7 mouse cellular contexts compared by ENCODE assay signal in genomic region chr11:96872441-96873379, GRCm38 (mm10). TPM values are rescaled to one million over a fixed set of nuclear protein-coding genes. Genes with fewer than 3 reads are reported as not detected.
A peak's percentile ranks its signal among the peaks of the same experiment; 100 is the strongest.
DNase-seq lines count a peak whose midpoint lies in the region; ATAC-seq and TF ChIP-seq lines count a peak whose summit lies in the region.

No protein-coding gene starts in this region.

- H3K4me2 ChIP-seq in liver, postnatal 0 days (ENCODE audit: low read depth, low read length) = no peak overlapping the region
- H3K4me2 ChIP-seq in embryonic facial prominence, embryonic 14.5 days (ENCODE audit: low read depth, low read length) = peak overlapping the region; percentile 38
- H3K4me2 ChIP-seq in limb, embryonic 11.5 days (ENCODE audit: low read depth, severe bottlenecking) = peak overlapping the region; percentile 10

- H3K27ac ChIP-seq in liver, postnatal 0 days (ENCODE audit: low read depth) = no peak overlapping the region
- peak overlapping the region; percentile 74 for H3K27ac ChIP-seq in embryonic facial prominence, embryonic 14.5 days (replicated peaks; ENCODE audit: low read depth, low read length)
- H3K27ac ChIP-seq in limb, embryonic 11.5 days (replicated peaks; ENCODE audit: low read depth, low read length) = 0 out of 2 replicates have a peak overlapping the region, but pooled peaks have one; percentile 4

- 11% methylated on average over 24 of the region's 24 CpGs for WGBS in liver, postnatal 0 days (ENCODE audit: insufficient replicate concordance)
- 7% methylated on average over 21 of the region's 24 CpGs for WGBS in embryonic facial prominence, embryonic 14.5 days
- WGBS in limb, embryonic 11.5 days = 6% methylated on average over 24 of the region's 24 CpGs

- peaks cover 29% of the 10 kb centered on the region for H3K27me3 ChIP-seq in liver, postnatal 0 days (ENCODE audit: insufficient read depth, low read length)
- H3K27me3 ChIP-seq in embryonic facial prominence, embryonic 14.5 days (replicated peaks; ENCODE audit: control insufficient read depth, insufficient read depth, low read length) = 0 out of 2 replicates have a peak, but pooled peaks cover 3% of the 10 kb centered on the region
- no peaks in the 10 kb centered on the region for H3K27me3 ChIP-seq in limb, embryonic 11.5 days (ENCODE audit: control insufficient read depth, insufficient read depth, low read length)

- H3K9ac ChIP-seq in liver, postnatal 0 days (replicated peaks) = no peak overlapping the region
- H3K9ac ChIP-seq in embryonic facial prominence, embryonic 14.5 days (ENCODE audit: low read depth, low read length) = peak overlapping the region; percentile 51
- H3K9ac ChIP-seq in limb, embryonic 11.5 days (ENCODE audit: low read length) = peak overlapping the region; percentile 18

- TF ChIP-seq EP300 in liver, postnatal 0 days (IDR thresholded peaks at IDR 0.05; ENCODE audit: low read depth) = no peak

- H3K4me1 ChIP-seq in liver, postnatal 0 days (ENCODE audit: insufficient read depth) = no peaks in the 10 kb centered on the region; the same call in 1 of the 2 replicates
- H3K4me1 ChIP-seq in embryonic facial prominence, embryonic 14.5 days (ENCODE audit: control insufficient read depth, insufficient read depth, low read length) = peaks cover 31% of the 10 kb centered on the region
- peaks cover 29% of the 10 kb centered on the region for H3K4me1 ChIP-seq in limb, embryonic 11.5 days (ENCODE audit: control insufficient read depth, insufficient read depth, low read length)

- no peaks in the 10 kb centered on the region for H3K9me3 ChIP-seq in liver, postnatal 0 days (ENCODE audit: low read length)
- no peaks in the 10 kb centered on the region for H3K9me3 ChIP-seq in embryonic facial prominence, embryonic 14.5 days (ENCODE audit: control insufficient read depth, low read length)
- no peaks in the 10 kb centered on the region for H3K9me3 ChIP-seq in limb, embryonic 11.5 days (ENCODE audit: control insufficient read depth, low read length)

- DNase-seq in liver = peak; percentile 38
- no peak for DNase-seq in liver, postnatal 0 days
- DNase-seq in embryonic facial prominence, embryonic 14.5 days (ENCODE audit: low spot score) = peak; percentile 83
- DNase-seq in limb, embryonic 11.5 days (ENCODE audit: low spot score) = peak; percentile 64
- DNase-seq in retina, postnatal 1 day = peak; percentile 89
- no peak for DNase-seq in urinary bladder, postnatal 14 days (ENCODE audit: low spot score)
- no peak for DNase-seq in ovary, adult 18-20 months (ENCODE audit: low spot score)

- H3K36me3 ChIP-seq in liver, postnatal 0 days (replicated peaks; ENCODE audit: insufficient read depth, low read length) = no peaks in the 10 kb centered on the region
- no peaks in the 10 kb centered on the region for H3K36me3 ChIP-seq in embryonic facial prominence, embryonic 14.5 days (ENCODE audit: control insufficient read depth, insufficient read depth, low read length)
- H3K36me3 ChIP-seq in limb, embryonic 11.5 days (ENCODE audit: control insufficient read depth, insufficient read depth, low read length) = no peaks in the 10 kb centered on the region

- no peak for TF ChIP-seq CTCF in liver, postnatal 0 days (IDR thresholded peaks at IDR 0.05; ENCODE audit: low read depth)

- no peak for ATAC-seq in liver, postnatal 0 days
- peak; percentile 60 for ATAC-seq in embryonic facial prominence, embryonic 14.5 days (ENCODE audit: low read depth)
- ATAC-seq in limb, embryonic 11.5 days (ENCODE audit: insufficient number of reproducible peaks, low FRiP score, low TSS enrichment, low read depth) = no peak

- H3K4me3 ChIP-seq in liver, postnatal 0 days (ENCODE audit: low read depth, low read length) = no peak overlapping the region
- H3K4me3 ChIP-seq in embryonic facial prominence, embryonic 14.5 days (ENCODE audit: low read depth, low read length) = peak overlapping the region; percentile 10; the same call in 1 of the 2 replicates
- H3K4me3 ChIP-seq in limb, embryonic 11.5 days (ENCODE audit: low read depth, low read length) = no peak overlapping the region

RNA-seq across cellular contexts. Expression of gene Copz2, which starts 23.0 kb away (rescaled TPM):
- 51.0 and 55.5 TPM in 2 replicates for polyA plus RNA-seq in liver, postnatal 0 days (2015; fragmentation: Nextera tagmentation; extraction: Ambion mirVana)
- 228 and 237 TPM in 2 replicates for polyA plus RNA-seq in embryonic facial prominence, embryonic 14.5 days (2014; fragmentation: Nextera tagmentation; extraction: Ambion mirVana)
- 53.8 and 56.8 TPM in 2 replicates for polyA plus RNA-seq in limb, embryonic 11.5 days (2014; fragmentation: Nextera tagmentation; extraction: Ambion mirVana)

RNA-seq across cellular contexts. Expression of gene Nfe2l1, which starts 42.9 kb away (rescaled TPM):
- 17.6 and 22.1 TPM in 2 replicates for polyA plus RNA-seq in liver, postnatal 0 days (2015; fragmentation: Nextera tagmentation; extraction: Ambion mirVana)
- polyA plus RNA-seq in embryonic facial prominence, embryonic 14.5 days (2014; fragmentation: Nextera tagmentation; extraction: Ambion mirVana) = 54.6 and 56.0 TPM in 2 replicates
- 30.1 and 33.7 TPM in 2 replicates for polyA plus RNA-seq in limb, embryonic 11.5 days (2014; fragmentation: Nextera tagmentation; extraction: Ambion mirVana)

RNA-seq across cellular contexts. Expression of gene Cdk5rap3, which starts 43.6 kb away (rescaled TPM):
- 38.3 and 38.4 TPM in 2 replicates for polyA plus RNA-seq in liver, postnatal 0 days (2015; fragmentation: Nextera tagmentation; extraction: Ambion mirVana)
- 65.5 and 83.4 TPM in 2 replicates for polyA plus RNA-seq in embryonic facial prominence, embryonic 14.5 days (2014; fragmentation: Nextera tagmentation; extraction: Ambion mirVana)
- polyA plus RNA-seq in limb, embryonic 11.5 days (2014; fragmentation: Nextera tagmentation; extraction: Ambion mirVana) = 72.5 and 77.0 TPM in 2 replicates

RNA-seq across cellular contexts. Expression of gene Prr15l, which starts 55.2 kb away (rescaled TPM):
- 10.1 and 13.9 TPM in 2 replicates for polyA plus RNA-seq in liver, postnatal 0 days (2015; fragmentation: Nextera tagmentation; extraction: Ambion mirVana)
- 3.1 and 4.7 TPM in 2 replicates for polyA plus RNA-seq in embryonic facial prominence, embryonic 14.5 days (2014; fragmentation: Nextera tagmentation; extraction: Ambion mirVana)
- 0.35 and 0.97 TPM in 2 replicates for polyA plus RNA-seq in limb, embryonic 11.5 days (2014; fragmentation: Nextera tagmentation; extraction: Ambion mirVana)

Comparison
In these comparisons a context has a peak if more than half of its experiments do, and no peak if none do; other contexts are left out.
1. DNase-seq: peak in liver (single experiment), embryonic facial prominence, embryonic 14.5 days (single experiment), limb, embryonic 11.5 days (single experiment) and retina, postnatal 1 day (single experiment); none in liver, postnatal 0 days (single experiment), urinary bladder, postnatal 14 days (single experiment) and ovary, adult 18-20 months (single experiment).